Mouse (Mus musculus) midbrain, embryonic 16.5 days (tissue): ENCODE data around the gene Fads6. TPM values are rescaled to one million over a fixed set of nuclear protein-coding genes. Genes with fewer than 3 reads are reported as not detected.

Experiments used
- ATAC-seq: fragments of 200-750 bp; cut with Nextera tagmentation; 2 replicates; pipeline ENCODE4 v1.8.0; 2017; ENCODE audit warnings: moderate TSS enrichment
- H3K27ac ChIP-seq: fragments of 300-500 bp; sonication (generic); 2 replicates; pipeline ENCODE4 v1.5.1; 2014; ENCODE audit warnings: mild to moderate bottlenecking, low read length, mixed read lengths
- H3K27me3 ChIP-seq: fragments of 300-500 bp; sonication (generic); 2 replicates; pipeline ENCODE4 v1.6.1; 2014; ENCODE audit warnings: low read depth, low read length, mixed read lengths; ENCODE audit not compliant: control insufficient read depth, insufficient read depth
- H3K36me3 ChIP-seq: fragments of 300-500 bp; sonication (generic); 2 replicates; pipeline ENCODE4 v1.6.1; 2014; ENCODE audit warnings: mild to moderate bottlenecking, low read length, moderate library complexity, mixed read lengths; ENCODE audit not compliant: control insufficient read depth, insufficient read depth
- H3K4me1 ChIP-seq: fragments of 300-500 bp; sonication (generic); 2 replicates; pipeline ENCODE4 v1.6.1; 2014; ENCODE audit warnings: mild to moderate bottlenecking, low read length, mixed read lengths; ENCODE audit not compliant: control insufficient read depth, insufficient read depth
- H3K4me2 ChIP-seq: fragments of 300-500 bp; sonication (generic); 2 replicates; pipeline ENCODE4 v1.6.1; 2014; ENCODE audit warnings: mild to moderate bottlenecking, low read length, mixed read lengths
- H3K4me3 ChIP-seq: fragments of 300-500 bp; sonication (generic); 2 replicates; pipeline ENCODE4 v1.5.1; 2014; ENCODE audit warnings: low read depth, mild to moderate bottlenecking, low read length, moderate library complexity, mixed read lengths
- H3K9ac ChIP-seq: fragments of 300-500 bp; sonication (generic); 2 replicates; pipeline ENCODE4 v1.6.1; 2014; ENCODE audit warnings: low read depth, low read length, mixed read lengths
- H3K9me3 ChIP-seq: fragments of 300-500 bp; sonication (generic); replicated peaks from 2 replicates; pipeline ENCODE4 v1.6.1; 2014; ENCODE audit warnings: mild to moderate bottlenecking, low read length, mixed read lengths; ENCODE audit not compliant: control insufficient read depth, poor library complexity, severe bottlenecking
- WGBS: fragments of 180-500 bp; shearing (Covaris S2); extraction: QIAGEN DNeasy Blood & Tissue Kit; methylation state at CpG from one replicate; pipeline ENCODE4 v1.1.7; 2014; 5-methylcytosine and 5-hydroxymethylcytosine counted together
- polyA plus RNA-seq: library from polyadenylated mRNA; unstranded; fragments of >200 nt; fragmentation: Nextera tagmentation; extraction: Ambion mirVana; gene quantifications from 2 replicates; pipeline ENCODE4 v1.2.1, GENCODE M21; 2015

The Fads6 gene
- polyA plus RNA-seq, 1 experiment from 2014 or later = 1.4 TPM

DNA sequence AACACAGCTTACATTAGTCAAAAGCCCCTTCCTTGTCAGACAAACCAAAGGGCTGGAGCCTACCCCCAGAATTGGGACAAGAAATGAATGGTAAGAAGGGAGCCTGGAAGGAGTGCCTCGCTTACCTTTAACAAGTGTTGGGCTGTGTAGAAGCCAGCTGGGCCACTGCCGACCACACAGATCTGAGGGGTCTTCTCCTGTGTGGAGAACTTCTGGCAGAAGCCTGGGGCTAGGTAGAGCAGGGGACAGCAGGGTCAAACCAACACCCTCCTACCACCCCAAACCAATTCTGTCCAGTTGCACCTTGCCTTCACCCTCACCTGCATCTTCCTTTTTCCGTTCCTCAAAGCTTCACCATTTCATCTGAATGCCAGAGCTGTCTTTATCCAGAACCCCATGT is 21.5 kb downstream of the Fads6 start:
- Histone ChIP-seq H3K4me2 (peak overlapping the region; percentile 71), H3K36me3 (peaks cover 4% of the 10 kb centered on the region; the same call in 1 of the 2 replicates), H3K4me1 (peaks cover 23% of the 10 kb centered on the region), H3K9me3 (no peaks in the 10 kb centered on the region), H3K9ac (peak overlapping the region; percentile 83), H3K27ac (peak overlapping the region; percentile 88; the same call in 1 of the 2 replicates), H3K4me3 (peak overlapping the region; percentile 56), H3K27me3 (no peaks in the 10 kb centered on the region)
- WGBS = 53% methylated on average over 3 of the region's 3 CpGs
- no peak for ATAC-seq

DNA sequence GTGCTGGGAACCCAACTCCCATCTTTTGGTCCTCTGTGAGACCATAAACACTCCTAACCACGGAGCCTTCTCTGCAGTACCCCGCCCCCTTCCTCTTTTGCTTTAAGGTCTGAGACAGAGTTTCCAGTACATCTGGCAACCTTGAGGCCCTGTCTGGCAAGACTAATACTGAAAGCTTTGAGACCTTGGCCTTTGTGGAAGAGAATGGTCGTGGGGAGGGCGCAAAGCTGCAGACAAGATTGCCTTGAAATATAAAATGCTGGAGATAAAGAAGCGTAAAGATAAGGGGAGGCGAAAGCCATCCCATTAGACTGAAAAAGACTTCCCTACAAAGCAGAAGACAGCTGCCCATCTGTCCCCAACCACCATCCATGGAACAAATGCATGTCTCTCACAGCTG is 22.0 kb downstream of the Fads6 start:
- peaks cover 4% of the 10 kb centered on the region; the same call in 1 of the 2 replicates for H3K36me3 ChIP-seq
- H3K9ac ChIP-seq = peak overlapping the region; percentile 83; the same call in 1 of the 2 replicates
- peak overlapping the region; percentile 71 for H3K4me2 ChIP-seq
- WGBS = 90% methylated on average over 6 of the region's 6 CpGs
- ATAC-seq = no peak
- no peaks in the 10 kb centered on the region for H3K27me3 ChIP-seq
- no peak overlapping the region for H3K27ac ChIP-seq
- H3K9me3 ChIP-seq = no peaks in the 10 kb centered on the region
- no peak overlapping the region; the same call in 1 of the 2 replicates for H3K4me3 ChIP-seq
- peaks cover 23% of the 10 kb centered on the region for H3K4me1 ChIP-seq

DNA sequence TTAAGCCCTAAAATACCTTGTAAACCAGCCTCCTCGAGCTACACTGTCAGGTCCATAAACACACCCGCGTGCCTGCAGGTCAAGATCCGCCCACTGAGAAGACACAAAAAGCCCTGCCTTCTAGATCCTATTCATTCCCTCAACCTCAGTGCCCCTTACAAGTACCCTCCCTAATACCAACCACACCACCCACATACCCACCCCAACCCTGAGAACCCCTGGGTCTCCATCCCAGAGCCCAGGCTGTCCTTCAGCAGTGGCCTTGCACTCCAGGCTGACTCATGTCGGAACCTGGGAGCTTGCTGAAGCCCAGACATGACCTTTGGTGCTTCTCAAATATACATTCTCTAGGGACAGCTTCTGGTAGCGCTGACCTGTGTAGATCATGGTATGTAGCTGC is 22.7 kb downstream of the Fads6 start:
- no peak for ATAC-seq
- Histone ChIP-seq H3K36me3 (peaks cover 4% of the 10 kb centered on the region; the same call in 1 of the 2 replicates), H3K4me1 (peaks cover 25% of the 10 kb centered on the region), H3K9me3 (no peaks in the 10 kb centered on the region), H3K27ac (no peak overlapping the region), H3K4me3 (no peak overlapping the region), H3K27me3 (no peaks in the 10 kb centered on the region), H3K4me2 (no peak overlapping the region), H3K9ac (no peak overlapping the region)
- WGBS = 90% methylated on average over 6 of the region's 6 CpGs

DNA sequence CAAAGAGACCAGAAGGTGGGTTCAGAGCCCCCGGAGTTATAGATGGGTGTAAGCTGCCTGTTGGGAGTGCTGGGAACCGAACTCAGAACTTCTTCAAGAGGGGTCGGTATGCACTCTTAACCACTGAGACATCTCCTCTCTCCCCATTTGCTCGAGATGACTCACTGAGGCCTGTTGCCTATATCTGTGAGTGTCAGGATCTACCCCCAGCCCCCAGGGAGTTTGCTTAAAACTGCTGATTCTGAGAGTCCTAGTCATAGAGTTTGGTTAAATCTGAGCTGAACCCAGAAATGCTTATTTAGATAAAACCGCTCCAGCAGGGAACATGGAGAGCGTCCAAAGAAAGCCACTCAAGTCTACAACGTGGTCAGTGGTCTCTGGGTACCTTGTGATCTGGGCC is 23.3 kb downstream of the Fads6 start:
- WGBS = 88% methylated on average over 7 of the region's 7 CpGs
- Histone ChIP-seq H3K4me2 (no peak overlapping the region), H3K27me3 (no peaks in the 10 kb centered on the region; the same call in 1 of the 2 replicates), H3K27ac (no peak overlapping the region), H3K9me3 (no peaks in the 10 kb centered on the region), H3K36me3 (peaks cover 6% of the 10 kb centered on the region), H3K4me3 (no peak overlapping the region), H3K9ac (no peak overlapping the region), H3K4me1 (peaks cover 25% of the 10 kb centered on the region)
- ATAC-seq = no peak

DNA sequence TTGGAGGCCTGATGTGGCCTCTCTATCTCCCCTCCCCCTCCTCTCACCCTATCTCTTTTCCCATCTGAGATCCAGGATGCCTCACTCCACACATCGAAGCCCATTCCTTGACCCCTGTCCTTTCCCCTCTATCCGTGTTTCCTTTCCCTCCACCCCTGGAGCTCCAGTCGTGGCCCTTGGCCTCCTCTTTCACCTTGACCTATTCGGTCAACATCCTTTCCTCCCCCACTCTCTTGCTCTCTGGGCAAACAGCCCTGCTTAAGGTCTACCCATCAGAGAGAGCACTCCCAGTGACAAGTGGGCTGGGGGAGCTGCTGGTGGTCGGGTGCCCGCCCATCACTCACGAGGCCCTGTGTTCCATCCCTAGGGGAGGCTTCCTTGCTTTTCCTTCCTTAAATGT is 23.7 kb downstream of the Fads6 start:
- H3K27ac ChIP-seq = no peak overlapping the region
- H3K36me3 ChIP-seq = peaks cover 10% of the 10 kb centered on the region
- H3K4me1 ChIP-seq = peaks cover 25% of the 10 kb centered on the region
- WGBS = 77% methylated on average over 7 of the region's 7 CpGs
- H3K4me3 ChIP-seq = no peak overlapping the region
- H3K4me2 ChIP-seq = no peak overlapping the region
- no peak overlapping the region; the same call in 1 of the 2 replicates for H3K9ac ChIP-seq
- ATAC-seq = no peak
- H3K9me3 ChIP-seq = no peaks in the 10 kb centered on the region
- H3K27me3 ChIP-seq = peaks cover 1% of the 10 kb centered on the region

DNA sequence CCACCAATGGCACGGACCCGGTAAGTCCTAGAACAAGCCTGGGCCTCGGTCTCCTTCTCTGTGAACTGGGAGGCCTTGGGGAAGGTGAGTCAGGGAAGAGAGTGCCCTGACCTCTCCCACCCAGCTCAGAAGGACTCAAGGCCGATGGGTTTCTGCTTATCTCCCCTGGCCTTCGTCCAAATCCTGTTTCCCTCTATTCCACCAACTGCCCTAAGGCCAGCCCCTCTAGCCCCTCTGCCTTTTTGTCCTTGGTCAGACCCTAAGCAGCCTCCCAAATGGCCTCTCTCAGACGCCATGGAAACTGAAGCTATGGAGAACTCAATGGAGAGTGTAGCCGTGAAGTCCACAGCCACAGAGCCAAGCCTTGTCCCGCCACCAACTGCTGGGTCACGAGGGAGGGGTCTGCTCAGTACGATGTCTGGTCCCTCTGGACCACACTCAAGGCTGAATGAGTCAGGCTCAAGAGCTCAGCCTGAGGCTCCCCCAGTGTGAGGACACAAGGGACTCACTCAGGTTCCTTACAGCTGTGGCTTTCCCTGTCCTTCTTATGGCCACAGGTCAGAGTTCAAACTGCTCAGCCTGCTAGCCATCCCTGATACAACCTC is 24.5 kb downstream of the Fads6 start:
- WGBS = 63% methylated on average over 10 of the region's 10 CpGs
- no peak overlapping the region for H3K27ac ChIP-seq
- peaks cover 9% of the 10 kb centered on the region for H3K27me3 ChIP-seq
- H3K9ac ChIP-seq = no peak overlapping the region; the same call in 1 of the 2 replicates
- peaks cover 17% of the 10 kb centered on the region for H3K36me3 ChIP-seq
- ATAC-seq = no peak
- no peak overlapping the region for H3K4me2 ChIP-seq
- no peak overlapping the region for H3K4me3 ChIP-seq
- H3K9me3 ChIP-seq = no peaks in the 10 kb centered on the region
- H3K4me1 ChIP-seq = peaks cover 23% of the 10 kb centered on the region

DNA sequence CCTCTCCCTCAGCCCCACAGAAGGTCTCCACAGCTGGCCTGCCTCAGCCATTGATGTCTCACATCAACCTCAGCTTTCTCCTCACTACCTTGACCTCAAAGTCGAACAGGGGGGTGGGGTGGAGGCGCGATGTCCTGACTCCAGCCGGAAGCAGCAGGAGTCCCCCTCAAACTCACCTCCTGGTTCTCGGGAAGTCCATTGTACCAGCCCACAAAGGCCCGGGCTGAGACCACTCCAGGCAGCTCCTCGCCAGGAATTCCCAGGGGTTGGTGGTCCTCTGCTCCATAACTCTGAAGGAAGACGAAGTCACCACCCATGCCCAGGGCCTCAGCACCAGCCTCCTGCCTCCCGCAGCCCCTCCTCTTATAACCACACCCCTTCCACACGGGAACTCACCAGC is 26.0 kb downstream of the Fads6 start:
- H3K4me1 ChIP-seq = peaks cover 27% of the 10 kb centered on the region
- no peak overlapping the region for H3K9ac ChIP-seq
- H3K9me3 ChIP-seq = no peaks in the 10 kb centered on the region
- 75% methylated on average over 10 of the region's 10 CpGs for WGBS
- no peak overlapping the region for H3K4me2 ChIP-seq
- H3K27ac ChIP-seq = no peak overlapping the region
- H3K36me3 ChIP-seq = peaks cover 18% of the 10 kb centered on the region
- no peak overlapping the region for H3K4me3 ChIP-seq
- peaks cover 24% of the 10 kb centered on the region for H3K27me3 ChIP-seq
- no peak for ATAC-seq

DNA sequence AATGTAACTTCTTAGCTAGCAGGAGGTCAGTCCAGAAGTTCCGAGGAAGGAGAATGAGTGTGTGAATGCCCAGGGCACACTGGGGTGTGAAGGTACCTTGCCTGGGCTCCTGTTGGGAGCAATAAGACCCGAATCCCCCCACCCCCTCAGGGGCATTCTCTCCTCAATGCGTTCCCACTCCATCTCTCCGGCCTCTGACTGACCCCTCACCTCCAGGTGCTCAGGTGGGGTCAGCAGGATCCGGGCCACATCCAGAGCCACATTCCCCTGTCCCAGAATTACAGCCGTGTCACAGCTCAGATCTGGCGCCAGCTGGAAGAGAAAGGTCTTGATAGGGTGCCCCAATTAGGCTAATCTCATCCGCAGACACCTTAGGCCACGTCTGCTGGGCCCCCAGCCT is 26.4 kb downstream of the Fads6 start:
- ATAC-seq = no peak
- Histone ChIP-seq H3K27ac (no peak overlapping the region), H3K36me3 (peaks cover 18% of the 10 kb centered on the region), H3K9ac (no peak overlapping the region), H3K4me1 (peaks cover 27% of the 10 kb centered on the region), H3K27me3 (peaks cover 28% of the 10 kb centered on the region), H3K9me3 (no peaks in the 10 kb centered on the region), H3K4me2 (no peak overlapping the region), H3K4me3 (no peak overlapping the region)
- 80% methylated on average over 9 of the region's 9 CpGs for WGBS

DNA sequence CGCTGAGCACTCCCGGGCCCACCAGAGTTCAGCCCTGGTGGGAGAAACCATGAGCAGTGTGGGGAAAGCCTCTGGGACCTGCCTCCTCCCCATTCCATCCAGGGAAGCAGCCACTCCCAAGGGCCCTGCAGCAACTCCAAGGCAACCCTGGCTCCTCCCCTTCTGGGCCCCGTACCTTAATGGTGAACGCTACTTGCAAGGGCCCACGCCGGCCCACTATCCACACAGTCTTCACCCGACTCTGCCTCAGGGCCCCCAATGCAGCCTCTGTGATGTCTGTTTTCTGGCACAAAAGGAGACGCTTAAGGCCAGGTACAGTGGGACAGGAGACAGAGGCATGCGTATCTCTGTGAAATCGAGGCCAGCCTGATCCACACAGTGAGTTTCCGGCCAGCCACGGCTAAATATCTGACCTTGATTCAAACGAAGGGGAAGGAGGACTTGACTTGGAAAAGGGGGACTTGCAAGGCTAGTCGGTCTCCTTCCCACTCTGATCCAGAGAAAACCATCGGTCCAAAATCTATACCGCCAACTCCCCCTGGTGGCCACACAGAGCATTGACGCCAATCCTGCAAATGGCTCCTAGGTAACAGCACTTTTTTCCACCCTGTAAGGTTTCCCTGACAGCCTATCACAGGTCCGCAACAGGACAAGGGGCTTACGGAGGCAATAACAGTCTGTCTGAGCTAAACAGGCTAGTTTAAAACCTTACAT is 27.2 kb downstream of the Fads6 start:
- no peaks in the 10 kb centered on the region for H3K9me3 ChIP-seq

More for the DNA sequence above, 27.2 kb downstream of the Fads6 start:
- Histone ChIP-seq H3K27me3 (peaks cover 36% of the 10 kb centered on the region), H3K27ac (no peak overlapping the region), H3K4me3 (no peak overlapping the region), H3K4me2 (no peak overlapping the region), H3K9ac (no peak overlapping the region), H3K4me1 (peaks cover 22% of the 10 kb centered on the region), H3K36me3 (peaks cover 18% of the 10 kb centered on the region)
- 25% methylated on average over 17 of the region's 19 CpGs for WGBS
- peak; percentile 26; the same call in 1 of the 2 replicates for ATAC-seq
